Mouse (Mus musculus): ENCODE measurements at regions not wholly inside any gene's neighbourhood (a gene's known extent, or its start where the extent isn't known, plus 50 kb on each side); places are given as distances from the start of the nearest gene placed in this dataset.

DNA sequence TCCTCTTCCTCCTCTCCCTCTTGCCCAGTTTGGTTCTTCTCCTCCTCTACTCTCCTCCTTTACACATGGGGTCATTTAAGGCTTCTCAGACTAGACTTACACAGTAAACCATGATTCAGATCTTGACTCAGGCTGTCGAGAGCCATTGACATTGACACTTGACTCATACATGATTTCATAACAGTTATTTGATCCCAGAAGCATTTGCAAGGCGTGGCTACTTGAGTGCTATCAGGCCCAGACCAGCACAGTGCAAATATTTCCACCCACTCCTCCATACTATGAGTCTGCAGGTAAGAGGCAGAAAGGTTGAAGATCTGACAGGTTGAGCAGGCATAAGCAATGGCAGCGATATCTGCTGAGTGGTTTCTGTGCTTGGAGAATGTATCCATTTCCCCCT, 99.2 kb downstream of the Rab11fip2 start:
- no peak for TF ChIP-seq EP300 (IDR thresholded peaks at IDR 0.05; ENCODE audit: low read depth)
- TF ChIP-seq CTCF (IDR thresholded peaks at IDR 0.05; ENCODE audit: low read depth): no peak
